Mouse (Mus musculus): ENCODE data around the gene Gm10401. TPM values are rescaled to one million over a fixed set of nuclear protein-coding genes. Genes with fewer than 3 reads are reported as not detected.

The Gm10401 gene
- total and polyA plus RNA-seq, 2 experiments from 2014 or later = 44.1 TPM; not detected in 1

DNA sequence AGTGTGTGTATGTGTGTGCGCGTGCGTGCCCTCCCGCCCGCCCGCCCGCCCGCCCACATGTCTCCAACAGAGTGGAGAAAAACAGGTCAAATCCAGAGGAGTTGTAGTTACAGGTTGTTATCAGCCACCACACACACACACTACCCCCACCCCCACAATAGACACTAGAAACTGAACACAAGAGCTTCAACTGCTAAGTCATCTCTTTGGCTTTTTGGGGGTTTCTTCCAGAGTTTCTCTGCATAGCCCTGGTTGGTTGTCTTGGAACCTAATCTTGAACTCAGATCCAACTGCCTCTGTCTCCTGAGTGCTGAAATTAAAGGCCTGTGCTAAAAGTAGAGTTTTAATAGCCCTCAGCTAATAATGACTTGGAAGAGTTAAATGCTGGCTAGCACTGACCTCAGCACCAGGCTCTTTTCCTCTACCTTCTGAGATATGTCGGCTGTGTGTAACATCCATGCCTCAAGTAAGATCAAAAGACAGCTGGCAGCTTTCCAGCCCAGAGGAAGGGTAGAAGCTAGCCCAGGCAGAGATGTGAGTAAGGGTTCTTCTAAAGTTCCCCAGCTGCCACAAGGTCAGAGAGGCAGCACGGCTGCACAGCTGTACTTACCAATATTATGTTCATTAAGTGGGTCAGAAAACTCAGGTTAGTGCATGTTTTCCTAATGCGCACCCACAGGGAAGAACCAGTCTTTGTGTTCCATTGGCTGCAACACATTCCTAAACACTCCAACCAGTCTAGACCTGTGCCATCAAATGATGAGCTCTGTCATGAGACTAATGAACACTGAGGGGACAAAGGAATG lies 26.8 kb downstream of the Gm10401 start:
- Histone ChIP-seq H3K27ac (ENCODE audit: low read depth, low read length) (no peak overlapping the region), H3K4me2 (ENCODE audit: low read depth, low read length, poor library complexity, severe bottlenecking) (no peak overlapping the region), H3K27me3 (ENCODE audit: insufficient read depth, low read length) (no peaks in the 10 kb centered on the region), H3K4me1 (ENCODE audit: insufficient read depth, low read length) (no peaks in the 10 kb centered on the region), H3K36me3 (ENCODE audit: insufficient read depth, low read length) (peaks cover 7% of the 10 kb centered on the region; the same call in 1 of the 2 replicates), H3K4me3 (ENCODE audit: low read depth, low read length) (no peak overlapping the region), H3K9me3 (ENCODE audit: low read length) (no peaks in the 10 kb centered on the region), H3K9ac (replicated peaks; ENCODE audit: low read length, poor library complexity, severe bottlenecking) (no peak overlapping the region)
- no peak for DNase-seq (ENCODE audit: low spot score)
- no peak for ATAC-seq (ENCODE audit: low FRiP score)
- no peak for TF ChIP-seq CTCF (IDR thresholded peaks at IDR 0.05)
- WGBS = 91% methylated on average over 11 of the region's 11 CpGs

DNA sequence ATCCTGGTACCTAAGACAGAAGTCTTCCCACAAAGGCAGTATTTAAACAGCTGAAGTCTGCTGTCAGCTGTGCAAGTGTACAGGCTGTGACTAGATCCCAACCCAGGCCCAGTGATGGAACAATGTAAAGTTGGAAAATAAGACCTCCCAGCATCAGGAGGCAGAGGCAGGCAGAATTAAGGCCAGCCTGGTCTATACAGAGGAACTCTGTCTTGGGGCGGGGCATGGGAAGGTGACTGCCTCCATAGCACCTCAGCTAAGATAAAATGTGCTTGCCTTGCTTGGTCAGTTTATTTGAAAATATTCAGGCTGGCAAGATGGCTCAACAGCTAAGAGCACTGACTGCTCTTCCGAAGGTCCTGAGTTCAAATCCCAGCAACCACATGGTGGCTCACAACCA lies 27.6 kb downstream of the Gm10401 start:
- Histone ChIP-seq H3K9ac (replicated peaks; ENCODE audit: low read length, poor library complexity, severe bottlenecking) (no peak overlapping the region), H3K4me2 (ENCODE audit: low read depth, low read length, poor library complexity, severe bottlenecking) (no peak overlapping the region), H3K4me3 (ENCODE audit: low read depth, low read length) (no peak overlapping the region), H3K9me3 (ENCODE audit: low read length) (no peaks in the 10 kb centered on the region), H3K27ac (ENCODE audit: low read depth, low read length) (no peak overlapping the region), H3K4me1 (ENCODE audit: insufficient read depth, low read length) (no peaks in the 10 kb centered on the region), H3K36me3 (ENCODE audit: insufficient read depth, low read length) (peaks cover 7% of the 10 kb centered on the region; the same call in 1 of the 2 replicates), H3K27me3 (ENCODE audit: insufficient read depth, low read length) (no peaks in the 10 kb centered on the region)
- ATAC-seq (ENCODE audit: low FRiP score) (no peak), DNase-seq (ENCODE audit: low spot score) (no peak)
- no peak for TF ChIP-seq CTCF (IDR thresholded peaks at IDR 0.05)
- WGBS = 96% methylated on average over 2 of the region's 2 CpGs

DNA sequence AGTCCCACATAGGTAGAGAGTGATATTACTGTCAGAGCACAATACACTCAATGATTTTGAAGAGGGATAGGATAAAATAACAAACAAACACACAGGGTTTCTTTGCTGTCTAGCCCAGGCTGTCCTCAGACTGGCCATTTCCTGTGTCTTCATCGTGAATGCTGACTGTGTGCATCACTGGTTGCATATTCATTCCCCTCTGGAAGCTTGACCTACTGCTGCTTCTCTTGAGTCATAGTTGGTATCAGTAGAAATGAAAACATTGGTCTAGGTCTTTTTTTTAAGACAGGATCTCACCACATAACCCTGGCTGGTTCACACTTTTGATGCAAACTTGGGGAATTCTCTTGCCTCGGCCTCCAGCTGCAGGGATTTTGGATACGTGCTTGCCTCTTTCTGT lies 28.5 kb downstream of the Gm10401 start:
- Histone ChIP-seq H3K27ac (ENCODE audit: low read depth, low read length) (no peak overlapping the region), H3K4me1 (ENCODE audit: insufficient read depth, low read length) (no peaks in the 10 kb centered on the region), H3K36me3 (ENCODE audit: insufficient read depth, low read length) (no peaks in the 10 kb centered on the region), H3K9me3 (ENCODE audit: low read length) (no peaks in the 10 kb centered on the region), H3K27me3 (ENCODE audit: insufficient read depth, low read length) (no peaks in the 10 kb centered on the region), H3K9ac (replicated peaks; ENCODE audit: low read length, poor library complexity, severe bottlenecking) (no peak overlapping the region), H3K4me2 (ENCODE audit: low read depth, low read length, poor library complexity, severe bottlenecking) (no peak overlapping the region), H3K4me3 (ENCODE audit: low read depth, low read length) (no peak overlapping the region)
- DNase-seq (ENCODE audit: low spot score) = no peak
- ATAC-seq (ENCODE audit: low FRiP score) = no peak
- WGBS = 90% methylated on average over 3 of the region's 3 CpGs
- no peak for TF ChIP-seq CTCF (IDR thresholded peaks at IDR 0.05)

GRCm38 (mm10) chr5:115068671-115069421 lies 29.2 kb downstream of the Gm10401 start:
- no peaks in the 10 kb centered on the region for H3K27me3 ChIP-seq (ENCODE audit: insufficient read depth, low read length)
- H3K4me3 ChIP-seq (ENCODE audit: low read depth, low read length) = no peak overlapping the region
- DNase-seq (ENCODE audit: low spot score) = no peak
- no peak overlapping the region for H3K9ac ChIP-seq (replicated peaks; ENCODE audit: low read length, poor library complexity, severe bottlenecking)
- H3K36me3 ChIP-seq (ENCODE audit: insufficient read depth, low read length) = no peaks in the 10 kb centered on the region
- no peak for ATAC-seq (ENCODE audit: low FRiP score)
- no peak overlapping the region for H3K4me2 ChIP-seq (ENCODE audit: low read depth, low read length, poor library complexity, severe bottlenecking)
- H3K4me1 ChIP-seq (ENCODE audit: insufficient read depth, low read length) = no peaks in the 10 kb centered on the region
- H3K9me3 ChIP-seq (ENCODE audit: low read length) = no peaks in the 10 kb centered on the region
- TF ChIP-seq CTCF (IDR thresholded peaks at IDR 0.05) = no peak
- no peak overlapping the region for H3K27ac ChIP-seq (ENCODE audit: low read depth, low read length)
- WGBS = 93% methylated on average over 11 of the region's 11 CpGs

DNA sequence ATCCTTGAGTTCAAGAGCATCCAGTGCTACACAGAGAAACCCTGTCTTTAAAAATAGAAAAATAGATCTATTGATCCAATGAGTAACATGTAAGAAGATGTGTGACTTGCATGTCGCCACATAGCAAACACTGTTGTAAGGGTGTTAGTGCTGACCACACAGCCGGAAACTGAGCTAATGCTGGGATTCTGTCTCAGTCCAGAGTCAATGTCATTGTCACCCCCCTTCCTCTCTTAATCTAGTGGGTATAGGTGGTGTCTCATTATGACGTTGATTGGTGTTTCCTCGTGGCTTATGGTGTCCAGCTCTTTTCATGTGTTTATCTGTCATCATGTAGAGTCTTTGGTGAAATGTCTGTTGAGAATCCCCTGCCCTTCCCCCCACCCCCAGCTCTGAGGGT lies 31.9 kb downstream of the Gm10401 start:
- no peaks in the 10 kb centered on the region for H3K4me1 ChIP-seq (ENCODE audit: insufficient read depth, low read length)
- H3K4me2 ChIP-seq (ENCODE audit: low read depth, low read length, poor library complexity, severe bottlenecking) = no peak overlapping the region
- DNase-seq (ENCODE audit: low spot score) (no peak), ATAC-seq (ENCODE audit: low FRiP score) (no peak)
- no peak overlapping the region for H3K9ac ChIP-seq (replicated peaks; ENCODE audit: low read length, poor library complexity, severe bottlenecking)
- H3K36me3 ChIP-seq (ENCODE audit: insufficient read depth, low read length) = no peaks in the 10 kb centered on the region
- no peaks in the 10 kb centered on the region for H3K9me3 ChIP-seq (ENCODE audit: low read length)
- whole genome bisulfite sequencing = 73% methylated on average over 4 of the region's 4 CpGs
- TF ChIP-seq CTCF (IDR thresholded peaks at IDR 0.05) = no peak
- H3K27ac ChIP-seq (ENCODE audit: low read depth, low read length) = no peak overlapping the region
- H3K4me3 ChIP-seq (ENCODE audit: low read depth, low read length) = no peak overlapping the region
- H3K27me3 ChIP-seq (ENCODE audit: insufficient read depth, low read length) = no peaks in the 10 kb centered on the region

GRCm38 (mm10) chr5:115063391-115063790 lies 34.7 kb downstream of the Gm10401 start:
- TF ChIP-seq CTCF (IDR thresholded peaks at IDR 0.05) = no peak
- H3K4me3 ChIP-seq (ENCODE audit: low read depth, low read length) = no peak overlapping the region
- no peak for DNase-seq (ENCODE audit: low spot score)
- H3K9ac ChIP-seq (replicated peaks; ENCODE audit: low read length, poor library complexity, severe bottlenecking) = no peak overlapping the region
- 93% methylated on average over 7 of the region's 7 CpGs for WGBS
- H3K36me3 ChIP-seq (ENCODE audit: insufficient read depth, low read length) = no peaks in the 10 kb centered on the region
- H3K27me3 ChIP-seq (ENCODE audit: insufficient read depth, low read length) = no peaks in the 10 kb centered on the region
- no peak for ATAC-seq (ENCODE audit: low FRiP score)
- H3K4me1 ChIP-seq (ENCODE audit: insufficient read depth, low read length) = no peaks in the 10 kb centered on the region
- H3K4me2 ChIP-seq (ENCODE audit: low read depth, low read length, poor library complexity, severe bottlenecking) = no peak overlapping the region
- no peak overlapping the region for H3K27ac ChIP-seq (ENCODE audit: low read depth, low read length)
- no peaks in the 10 kb centered on the region for H3K9me3 ChIP-seq (ENCODE audit: low read length)

Data from midbrain, postnatal 0 days (tissue).